Mouse (Mus musculus): ENCODE measurements around the gene Trp53i11. TPM values are rescaled to one million over a fixed set of nuclear protein-coding genes. Genes with fewer than 3 reads are reported as not detected.

Gene Trp53i11
- polyA plus RNA-seq, 1 experiment from 2014 or later: 23.6 TPM

DNA sequence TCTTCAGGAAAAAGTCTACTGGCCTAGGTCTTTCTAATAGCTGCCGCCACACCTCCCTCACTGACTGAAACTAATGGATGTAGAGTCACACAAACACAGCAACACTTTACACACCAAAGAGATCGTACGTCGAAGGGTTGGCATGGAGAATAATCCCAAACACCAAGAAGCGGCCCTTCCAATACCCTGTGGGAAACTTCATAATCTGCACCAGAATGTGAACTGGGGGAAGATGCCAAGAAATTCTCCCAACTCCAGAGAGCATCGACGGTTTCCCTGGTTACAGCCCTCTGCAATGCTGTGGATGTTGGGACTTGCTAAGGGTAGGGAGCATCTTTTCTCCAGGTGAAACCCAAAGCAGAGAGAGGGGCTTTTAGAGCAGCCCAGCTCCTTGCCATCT, 63.3 kb downstream of the Trp53i11 start:
- Histone ChIP-seq H3K9ac (ENCODE audit: low read depth, low read length) (no peak overlapping the region), H3K36me3 (ENCODE audit: control insufficient read depth, insufficient read depth, low read length) (no peaks in the 10 kb centered on the region), H3K4me1 (ENCODE audit: control insufficient read depth, insufficient read depth, low read length) (peaks cover 10% of the 10 kb centered on the region), H3K9me3 (replicated peaks; ENCODE audit: control insufficient read depth, low read length) (no peaks in the 10 kb centered on the region), H3K4me3 (ENCODE audit: low read depth, low read length) (no peak overlapping the region), H3K4me2 (no peak overlapping the region), H3K27me3 (ENCODE audit: control insufficient read depth, insufficient read depth, low read length) (no peaks in the 10 kb centered on the region), H3K27ac (ENCODE audit: low read depth, low read length) (no peak overlapping the region)
- no peak for ATAC-seq (replicated peaks; ENCODE audit: insufficient number of reproducible peaks, low FRiP score, low TSS enrichment)
- 82% methylated on average over 7 of the region's 7 CpGs for WGBS (ENCODE audit: insufficient replicate concordance)

Other genes starting within 250 kb of the Trp53i11 start
- gene Prdm11, start 141.4 kb upstream of the Trp53i11 start, polyA plus RNA-seq (2014; fragmentation: Nextera tagmentation; extraction: Ambion mirVana): 3.1 and 3.3 TPM in 2 replicates
- 75.5 and 84.5 TPM in 2 replicates for gene Tspan18, start 147.0 kb downstream of the Trp53i11 start, polyA plus RNA-seq (2014; fragmentation: Nextera tagmentation; extraction: Ambion mirVana)

Measured in heart, embryonic 11.5 days (tissue).